Mouse (Mus musculus): ENCODE data around the gene Tppp3.

DNA sequence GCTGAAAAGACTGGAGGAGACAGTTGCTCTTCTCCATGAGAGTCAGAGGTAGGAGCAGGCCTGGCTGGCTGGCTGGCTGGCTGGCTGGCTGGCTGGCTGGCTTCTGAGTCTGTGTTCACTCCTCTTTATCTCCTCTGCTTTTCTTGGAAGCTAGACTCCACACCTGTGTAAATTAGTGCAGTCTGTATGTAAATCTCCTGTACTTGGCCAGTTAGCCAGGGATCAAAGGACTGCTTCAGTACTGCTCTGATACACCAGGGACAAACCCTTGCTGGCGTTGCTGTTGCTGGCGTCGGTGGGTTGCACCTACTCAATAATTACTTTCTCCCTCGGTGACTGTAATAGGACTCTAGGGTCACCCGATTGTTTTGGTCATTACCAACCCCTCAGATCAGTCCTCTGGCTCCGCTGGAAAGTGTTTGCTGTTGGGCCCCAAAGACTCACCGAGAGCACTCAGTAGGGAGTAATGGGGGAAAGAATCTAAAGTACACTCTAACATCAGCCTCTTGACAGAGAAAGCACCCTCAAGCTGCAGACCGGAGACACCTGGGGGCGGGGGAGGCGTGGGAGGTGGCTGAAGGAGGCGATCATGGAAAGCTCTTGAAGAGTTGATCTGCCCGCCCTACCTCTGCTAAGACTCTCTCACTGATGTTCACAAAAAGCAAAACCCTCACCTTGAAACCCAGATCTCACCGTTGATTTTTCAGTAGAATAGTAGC, 10.1 kb downstream of the Tppp3 start:
- TF ChIP-seq CTCF (IDR thresholded peaks at IDR 0.05; ENCODE audit: control insufficient read depth, insufficient read depth, insufficient replicate concordance, low read depth, low read length) (no peak), POLR2A (IDR thresholded peaks at IDR 0.05; ENCODE audit: control insufficient read depth, low read depth, low read length) (no peak)

All from testis, adult 2 months (tissue).